Mouse (Mus musculus): ENCODE data around the gene Ncs1. TPM values are rescaled to one million over a fixed set of nuclear protein-coding genes. Genes with fewer than 3 reads are reported as not detected.

Gene Ncs1
- polyA plus RNA-seq, 1 experiment from 2014 or later: 9.8 TPM

DNA sequence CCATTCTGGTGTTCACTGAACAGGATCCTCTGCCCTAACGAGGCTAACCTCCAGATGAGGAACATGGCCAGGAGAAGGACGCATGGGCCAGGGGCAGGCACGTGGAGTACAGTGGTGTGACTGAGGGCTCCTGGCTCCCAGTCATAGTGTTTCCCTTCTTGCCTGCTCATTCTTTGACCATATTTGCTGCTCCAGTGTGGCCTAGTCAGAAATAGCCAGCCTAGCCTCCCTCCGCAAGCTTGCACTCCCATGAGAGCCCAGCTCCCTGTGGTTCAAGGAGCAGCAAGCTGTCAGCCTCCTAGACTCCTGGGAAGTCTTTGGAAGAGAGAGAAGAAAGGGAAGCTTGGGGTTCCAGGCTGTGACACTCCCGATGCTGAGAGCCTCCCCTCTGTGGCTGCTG, 40.9 kb upstream of the Ncs1 start:
- no peaks in the 10 kb centered on the region for H3K27me3 ChIP-seq (ENCODE audit: control insufficient read depth, insufficient read depth, low read length)
- ATAC-seq (ENCODE audit: low FRiP score, low TSS enrichment): no peak
- no peaks in the 10 kb centered on the region for H3K9me3 ChIP-seq (ENCODE audit: control insufficient read depth, low read length)
- H3K27ac ChIP-seq (replicated peaks): no peak overlapping the region
- 82% methylated on average over 5 of the region's 5 CpGs for WGBS
- peaks cover 19% of the 10 kb centered on the region for H3K36me3 ChIP-seq (ENCODE audit: control insufficient read depth, insufficient read depth, low read length)
- no peak for DNase-seq (ENCODE audit: low spot score)
- no peak overlapping the region for H3K4me3 ChIP-seq (ENCODE audit: low read depth, low read length)
- no peaks in the 10 kb centered on the region for H3K4me1 ChIP-seq (replicated peaks; ENCODE audit: control insufficient read depth, insufficient read depth)
- no peak overlapping the region for H3K4me2 ChIP-seq (replicated peaks; ENCODE audit: low read depth)
- TF ChIP-seq CTCF (IDR thresholded peaks at IDR 0.05; ENCODE audit: low read depth) (no peak), EP300 (optimal IDR thresholded peaks at IDR 0.05) (no peak)
- no peak overlapping the region for H3K9ac ChIP-seq (ENCODE audit: low read length)

- 56% methylated on average over 4 of the region's 4 CpGs for WGBS
- Histone ChIP-seq H3K9ac (ENCODE audit: low read length) (no peak overlapping the region), H3K27ac (replicated peaks) (0 out of 2 replicates have a peak overlapping the region, but pooled peaks have one; percentile 13), H3K27me3 (ENCODE audit: control insufficient read depth, insufficient read depth, low read length) (no peaks in the 10 kb centered on the region), H3K36me3 (ENCODE audit: control insufficient read depth, insufficient read depth, low read length) (peaks cover 21% of the 10 kb centered on the region), H3K9me3 (ENCODE audit: control insufficient read depth, low read length) (no peaks in the 10 kb centered on the region), H3K4me1 (replicated peaks; ENCODE audit: control insufficient read depth, insufficient read depth) (no peaks in the 10 kb centered on the region), H3K4me3 (ENCODE audit: low read depth, low read length) (no peak overlapping the region), H3K4me2 (replicated peaks; ENCODE audit: low read depth) (no peak overlapping the region)
- TF ChIP-seq CTCF (IDR thresholded peaks at IDR 0.05; ENCODE audit: low read depth) (no peak), EP300 (optimal IDR thresholded peaks at IDR 0.05) (no peak)
- no peak for DNase-seq (ENCODE audit: low spot score)
- ATAC-seq (ENCODE audit: low FRiP score, low TSS enrichment): 0 out of 2 replicates have a peak, but pooled peaks have one; percentile 45
Observed at GRCm38 (mm10) chr2:31206211-31206610, 39.4 kb upstream of the Ncs1 start.

DNA sequence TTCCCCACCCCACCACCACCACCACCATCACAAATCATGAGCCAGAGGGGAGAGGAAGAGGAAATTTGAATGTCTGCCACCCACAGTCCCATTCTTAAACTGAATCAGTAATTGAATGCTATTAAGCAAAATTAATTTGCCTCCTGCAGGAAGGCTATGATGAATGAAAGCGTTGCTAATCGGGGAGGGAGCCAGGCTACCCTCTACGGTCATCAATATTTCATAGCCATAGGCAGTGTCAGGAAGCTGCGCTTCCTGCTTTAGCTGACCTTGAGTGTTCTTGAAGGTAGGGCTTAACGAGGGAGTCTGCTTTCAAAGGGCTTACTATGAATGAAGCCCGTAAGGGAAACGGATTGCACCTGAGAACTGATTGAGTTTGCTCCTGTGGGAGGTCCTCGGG, 38.7 kb upstream of the Ncs1 start:
- peaks cover 21% of the 10 kb centered on the region for H3K36me3 ChIP-seq (ENCODE audit: control insufficient read depth, insufficient read depth, low read length)
- no peak overlapping the region for H3K27ac ChIP-seq (replicated peaks)
- H3K4me1 ChIP-seq (replicated peaks; ENCODE audit: control insufficient read depth, insufficient read depth): no peaks in the 10 kb centered on the region
- no peaks in the 10 kb centered on the region for H3K27me3 ChIP-seq (ENCODE audit: control insufficient read depth, insufficient read depth, low read length)
- WGBS: 64% methylated on average over 8 of the region's 8 CpGs
- DNase-seq (ENCODE audit: low spot score): no peak
- no peak for ATAC-seq (ENCODE audit: low FRiP score, low TSS enrichment)
- no peak overlapping the region for H3K4me2 ChIP-seq (replicated peaks; ENCODE audit: low read depth)
- no peaks in the 10 kb centered on the region for H3K9me3 ChIP-seq (ENCODE audit: control insufficient read depth, low read length)
- no peak for TF ChIP-seq EP300 (optimal IDR thresholded peaks at IDR 0.05)
- TF ChIP-seq CTCF (IDR thresholded peaks at IDR 0.05; ENCODE audit: low read depth): no peak
- H3K9ac ChIP-seq (ENCODE audit: low read length): no peak overlapping the region
- H3K4me3 ChIP-seq (ENCODE audit: low read depth, low read length): no peak overlapping the region

DNA sequence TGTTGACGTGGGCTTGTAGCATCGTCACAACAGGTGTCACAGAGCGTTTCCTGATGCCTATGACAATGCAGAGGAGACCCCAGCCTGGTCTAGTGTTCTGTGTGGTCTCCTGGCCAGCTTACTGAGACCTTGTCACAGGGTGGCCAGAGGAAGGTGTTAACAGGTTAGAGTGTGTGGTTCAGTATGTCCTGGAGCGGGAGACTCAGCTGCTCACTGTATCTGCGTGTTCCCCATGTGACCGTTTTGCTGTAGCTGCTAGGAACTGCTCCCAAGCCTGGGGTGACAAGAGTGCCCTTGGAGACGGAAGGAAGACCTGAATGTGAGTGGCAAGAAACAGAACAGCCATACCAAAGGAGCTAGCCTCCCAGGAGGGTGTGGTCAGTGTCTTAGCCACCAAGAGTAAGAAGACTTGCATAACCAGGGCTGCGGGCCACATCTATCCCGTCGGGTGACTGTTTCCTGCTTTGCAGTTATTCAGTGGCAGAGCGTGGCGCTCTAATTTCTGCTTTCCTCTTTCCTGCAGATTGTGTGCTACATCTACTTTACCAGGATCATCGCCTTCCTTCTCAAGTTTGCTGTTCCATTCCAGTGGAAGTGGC, 37.0 kb upstream of the Ncs1 start:
- no peak overlapping the region for H3K27ac ChIP-seq (replicated peaks)
- no peak overlapping the region for H3K4me3 ChIP-seq (ENCODE audit: low read depth, low read length)
- H3K36me3 ChIP-seq (ENCODE audit: control insufficient read depth, insufficient read depth, low read length): peaks cover 26% of the 10 kb centered on the region
- 86% methylated on average over 13 of the region's 13 CpGs for WGBS
- H3K4me2 ChIP-seq (replicated peaks; ENCODE audit: low read depth): no peak overlapping the region
- DNase-seq (ENCODE audit: low spot score) (no peak), ATAC-seq (ENCODE audit: low FRiP score, low TSS enrichment) (no peak)
- no peaks in the 10 kb centered on the region for H3K4me1 ChIP-seq (replicated peaks; ENCODE audit: control insufficient read depth, insufficient read depth)
- H3K27me3 ChIP-seq (ENCODE audit: control insufficient read depth, insufficient read depth, low read length): no peaks in the 10 kb centered on the region
- no peak overlapping the region for H3K9ac ChIP-seq (ENCODE audit: low read length)
- no peak for TF ChIP-seq CTCF (IDR thresholded peaks at IDR 0.05; ENCODE audit: low read depth)
- TF ChIP-seq EP300 (optimal IDR thresholded peaks at IDR 0.05): no peak
- H3K9me3 ChIP-seq (ENCODE audit: control insufficient read depth, low read length): no peaks in the 10 kb centered on the region

DNA sequence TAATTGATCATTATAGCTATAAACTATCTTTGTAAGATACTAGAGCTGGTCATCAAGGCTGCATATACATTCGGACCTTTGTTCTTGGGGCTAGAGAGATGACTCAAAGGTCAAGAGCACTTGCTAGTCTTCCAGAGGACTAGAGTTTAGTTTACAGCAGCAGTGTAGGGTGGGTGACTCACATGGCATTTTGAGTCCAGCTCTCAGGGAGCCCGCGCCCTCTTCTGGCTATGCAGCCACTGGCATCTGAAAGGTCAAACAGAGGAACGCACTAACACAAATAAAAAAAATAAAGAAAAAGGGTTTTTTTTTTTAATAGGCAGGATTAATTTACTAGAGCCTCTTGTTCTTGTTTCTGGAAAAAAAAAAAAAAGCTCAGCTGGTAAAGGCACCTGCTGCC, 36.1 kb upstream of the Ncs1 start:
- ATAC-seq (ENCODE audit: low FRiP score, low TSS enrichment) (no peak), DNase-seq (ENCODE audit: low spot score) (no peak)
- 79% methylated on average over 4 of the region's 4 CpGs for WGBS
- Histone ChIP-seq H3K4me2 (replicated peaks; ENCODE audit: low read depth) (no peak overlapping the region), H3K4me1 (replicated peaks; ENCODE audit: control insufficient read depth, insufficient read depth) (no peaks in the 10 kb centered on the region), H3K27ac (replicated peaks) (no peak overlapping the region), H3K36me3 (ENCODE audit: control insufficient read depth, insufficient read depth, low read length) (peaks cover 28% of the 10 kb centered on the region), H3K4me3 (ENCODE audit: low read depth, low read length) (no peak overlapping the region), H3K9me3 (ENCODE audit: control insufficient read depth, low read length) (no peaks in the 10 kb centered on the region), H3K27me3 (ENCODE audit: control insufficient read depth, insufficient read depth, low read length) (no peaks in the 10 kb centered on the region), H3K9ac (ENCODE audit: low read length) (no peak overlapping the region)
- TF ChIP-seq CTCF (IDR thresholded peaks at IDR 0.05; ENCODE audit: low read depth): no peak

DNA sequence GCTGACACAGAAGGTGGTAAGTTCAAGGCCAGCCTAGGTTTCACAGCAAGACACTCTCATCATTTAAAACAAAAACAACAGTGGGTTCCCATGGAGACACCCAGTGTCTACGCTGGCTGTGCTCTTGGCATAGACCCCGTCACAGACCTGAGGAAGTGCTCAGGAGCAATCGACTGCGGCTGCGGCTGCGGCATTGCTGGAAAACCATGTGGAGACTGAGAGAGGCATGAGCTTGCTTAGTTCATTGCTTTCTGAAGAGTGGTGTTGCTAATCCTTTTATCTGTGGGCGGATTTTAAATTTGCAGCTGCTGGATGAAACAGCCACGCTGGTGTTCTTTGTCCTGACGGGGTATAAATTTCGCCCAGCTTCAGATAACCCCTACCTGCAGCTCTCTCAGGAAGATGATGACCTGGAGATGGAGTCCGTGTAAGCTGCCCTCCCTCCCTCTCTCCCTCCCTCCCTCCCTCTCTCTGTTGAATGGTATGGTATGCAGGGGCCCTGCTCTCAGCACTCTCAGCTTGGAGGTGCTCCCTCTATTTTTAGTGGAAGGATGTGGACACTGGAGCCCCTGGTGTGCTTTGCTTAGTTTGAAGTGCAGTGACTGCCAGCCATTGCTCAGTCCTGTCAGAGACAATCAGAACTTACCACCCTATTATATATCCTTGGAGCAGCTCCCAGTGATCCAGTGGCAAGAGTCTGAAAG, 35.3 kb upstream of the Ncs1 start:
- Histone ChIP-seq H3K36me3 (ENCODE audit: control insufficient read depth, insufficient read depth, low read length) (peaks cover 29% of the 10 kb centered on the region), H3K27me3 (ENCODE audit: control insufficient read depth, insufficient read depth, low read length) (no peaks in the 10 kb centered on the region), H3K4me2 (replicated peaks; ENCODE audit: low read depth) (no peak overlapping the region), H3K4me1 (replicated peaks; ENCODE audit: control insufficient read depth, insufficient read depth) (no peaks in the 10 kb centered on the region), H3K9ac (ENCODE audit: low read length) (no peak overlapping the region), H3K4me3 (ENCODE audit: low read depth, low read length) (no peak overlapping the region), H3K9me3 (ENCODE audit: control insufficient read depth, low read length) (no peaks in the 10 kb centered on the region), H3K27ac (replicated peaks) (no peak overlapping the region)
- ATAC-seq (ENCODE audit: low FRiP score, low TSS enrichment): no peak
- DNase-seq (ENCODE audit: low spot score): no peak
- TF ChIP-seq CTCF (IDR thresholded peaks at IDR 0.05; ENCODE audit: low read depth): no peak
- TF ChIP-seq EP300 (optimal IDR thresholded peaks at IDR 0.05): no peak
- WGBS: 79% methylated on average over 11 of the region's 11 CpGs
